Mouse (Mus musculus): ENCODE data around the gene Erbb2. TPM values are rescaled to one million over a fixed set of nuclear protein-coding genes. Genes with fewer than 3 reads are reported as not detected.

The Erbb2 gene
- polyA plus RNA-seq (2012; rRNA removed): 4.0 and 5.5 TPM in 2 replicates

DNA sequence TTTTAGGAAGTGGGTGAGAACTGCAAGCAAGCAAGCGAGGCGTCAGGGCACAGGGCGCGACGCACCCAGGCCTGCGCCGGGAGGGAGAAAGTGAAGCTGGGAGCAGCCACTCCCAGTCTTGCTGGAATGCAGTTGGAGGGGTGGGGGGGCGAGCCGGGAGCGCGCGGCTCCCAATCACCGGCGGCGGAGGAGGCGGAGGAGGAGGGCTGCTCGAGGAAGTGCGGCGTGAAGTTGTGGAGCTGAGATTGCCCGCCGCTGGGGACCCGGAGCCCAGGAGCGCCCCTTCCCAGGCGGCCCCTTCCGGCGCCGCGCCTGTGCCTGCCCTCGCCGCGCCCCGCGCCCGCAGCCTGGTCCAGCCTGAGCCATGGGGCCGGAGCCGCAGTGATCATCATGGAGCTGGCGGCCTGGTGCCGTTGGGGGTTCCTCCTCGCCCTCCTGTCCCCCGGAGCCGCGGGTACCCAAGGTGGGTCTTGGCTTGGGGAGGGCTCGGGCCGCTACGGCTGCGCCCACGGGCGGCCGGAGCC lies at the start of gene Erbb2:
Gene Erbb2, plus strand, starts transcription at position 198 of the 524 bp plus-strand sequence.
- H3K4me1 ChIP-seq (ENCODE audit: control insufficient read depth, insufficient read depth, insufficient read length): peaks cover 6% of the 10 kb centered on the region; the same call in 1 of the 2 replicates
- no peak for DNase-seq (ENCODE audit: low read depth in 1 of 2, low spot score in 2 of 2)
- no peak for TF ChIP-seq CTCF (IDR thresholded peaks at IDR 0.05; ENCODE audit: extremely low read depth, insufficient read depth, insufficient read length, insufficient replicate concordance)
- TF ChIP-seq POLR2A (IDR thresholded peaks at IDR 0.05; ENCODE audit: low read depth, low read length): no peak
- WGBS: 3% methylated on average over 32 of the region's 49 CpGs
- peaks cover 17% of the 10 kb centered on the region for H3K27me3 ChIP-seq (ENCODE audit: control insufficient read depth, insufficient read depth, low read length)
- peak within 1 kb of the TSS; percentile 49 for H3K4me3 ChIP-seq (ENCODE audit: extremely low read depth, insufficient read depth, insufficient read length)
- peak within 1 kb of the TSS; percentile 41; the same call in 1 of the 2 replicates for H3K27ac ChIP-seq (ENCODE audit: insufficient read depth, low read length)
- H3K36me3 ChIP-seq (ENCODE audit: control insufficient read depth, insufficient read depth, low read length): no peaks in the 10 kb centered on the region

DNA sequence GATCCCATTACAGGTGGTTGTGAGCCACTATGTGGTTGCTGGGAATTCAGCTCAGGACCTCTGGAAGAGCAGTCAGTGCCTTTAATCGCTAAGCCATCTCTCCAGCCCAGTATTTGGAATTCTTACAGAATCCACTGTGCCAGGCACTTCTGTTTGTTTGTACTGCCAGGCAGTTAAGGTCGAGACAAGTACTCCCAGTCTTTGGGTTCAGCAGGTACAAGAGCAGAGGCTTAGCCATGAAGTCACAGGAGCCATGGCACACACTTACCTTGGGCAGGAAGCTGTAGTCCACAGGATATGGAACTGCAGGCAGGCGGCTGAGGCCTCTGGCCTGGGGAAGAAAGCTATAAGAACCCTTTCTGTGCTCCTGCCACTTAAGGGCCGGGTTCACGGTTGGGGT lies 48.5 kb upstream of the Erbb2 start:
- DNase-seq (ENCODE audit: low read depth in 1 of 2, low spot score in 2 of 2): no peak
- TF ChIP-seq POLR2A (IDR thresholded peaks at IDR 0.05; ENCODE audit: low read depth, low read length) (no peak), CTCF (IDR thresholded peaks at IDR 0.05; ENCODE audit: extremely low read depth, insufficient read depth, insufficient read length, insufficient replicate concordance) (no peak)
- Histone ChIP-seq H3K4me3 (ENCODE audit: extremely low read depth, insufficient read depth, insufficient read length) (no peak overlapping the region), H3K4me1 (ENCODE audit: control insufficient read depth, insufficient read depth, insufficient read length) (peaks cover 20% of the 10 kb centered on the region; the same call in 1 of the 2 replicates), H3K27me3 (ENCODE audit: control insufficient read depth, insufficient read depth, low read length) (no peaks in the 10 kb centered on the region), H3K27ac (ENCODE audit: insufficient read depth, low read length) (no peak overlapping the region), H3K36me3 (ENCODE audit: control insufficient read depth, insufficient read depth, low read length) (no peaks in the 10 kb centered on the region)
- WGBS: 84% methylated on average over 5 of the region's 5 CpGs

DNA sequence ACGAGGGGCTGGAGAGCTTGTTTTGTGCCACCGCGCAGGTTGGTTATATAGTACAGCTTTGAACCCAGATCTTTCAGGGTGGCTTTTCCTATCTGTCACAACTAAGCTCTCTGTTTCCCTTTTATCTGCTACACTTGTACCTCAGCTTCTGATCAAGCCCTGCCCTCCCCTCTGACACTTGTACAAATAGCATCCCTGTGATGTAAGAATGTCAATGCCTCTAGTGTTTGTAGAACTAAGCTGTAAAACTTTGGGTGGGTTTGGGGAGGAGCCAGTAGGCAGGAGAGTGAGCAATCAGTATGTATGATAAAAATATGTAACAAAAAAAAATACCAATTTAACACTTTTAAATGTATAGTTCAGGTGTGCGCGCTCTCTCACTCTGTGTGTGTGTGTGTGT lies 47.9 kb upstream of the Erbb2 start:
- no peaks in the 10 kb centered on the region for H3K36me3 ChIP-seq (ENCODE audit: control insufficient read depth, insufficient read depth, low read length)
- no peak overlapping the region for H3K27ac ChIP-seq (ENCODE audit: insufficient read depth, low read length)
- WGBS: 88% methylated on average over 5 of the region's 5 CpGs
- no peak for TF ChIP-seq CTCF (IDR thresholded peaks at IDR 0.05; ENCODE audit: extremely low read depth, insufficient read depth, insufficient read length, insufficient replicate concordance)
- TF ChIP-seq POLR2A (IDR thresholded peaks at IDR 0.05; ENCODE audit: low read depth, low read length): no peak
- peaks cover 20% of the 10 kb centered on the region; the same call in 1 of the 2 replicates for H3K4me1 ChIP-seq (ENCODE audit: control insufficient read depth, insufficient read depth, insufficient read length)
- no peak for DNase-seq (ENCODE audit: low read depth in 1 of 2, low spot score in 2 of 2)
- H3K4me3 ChIP-seq (ENCODE audit: extremely low read depth, insufficient read depth, insufficient read length): no peak overlapping the region
- H3K27me3 ChIP-seq (ENCODE audit: control insufficient read depth, insufficient read depth, low read length): no peaks in the 10 kb centered on the region

DNA sequence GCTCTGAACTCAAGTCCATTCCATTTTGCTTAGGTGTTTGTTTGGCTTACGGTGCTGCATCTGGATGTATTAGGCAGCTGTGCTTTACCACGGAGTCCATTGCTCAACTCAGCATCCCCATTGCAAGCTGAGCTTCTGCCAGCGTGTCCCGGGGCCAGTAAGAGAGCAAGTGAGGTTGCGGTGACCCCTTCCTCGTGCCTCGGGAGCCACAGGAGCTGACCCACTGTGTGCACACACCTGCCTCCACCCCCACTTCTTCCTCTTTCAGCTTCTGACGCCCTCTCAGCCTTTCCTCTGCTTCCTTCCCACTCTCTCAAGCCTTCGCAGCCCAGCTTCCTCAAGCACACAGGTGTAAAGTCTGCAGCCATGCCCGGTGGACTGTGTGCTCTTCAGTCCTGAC lies 46.0 kb upstream of the Erbb2 start:
- peak in 1 of 2 experiments; percentile 15 for DNase-seq (ENCODE audit: low read depth in 1 of 2, low spot score in 2 of 2)
- H3K27me3 ChIP-seq (ENCODE audit: control insufficient read depth, insufficient read depth, low read length): no peaks in the 10 kb centered on the region
- peaks cover 16% of the 10 kb centered on the region; the same call in 1 of the 2 replicates for H3K4me1 ChIP-seq (ENCODE audit: control insufficient read depth, insufficient read depth, insufficient read length)
- no peak for TF ChIP-seq CTCF (IDR thresholded peaks at IDR 0.05; ENCODE audit: extremely low read depth, insufficient read depth, insufficient read length, insufficient replicate concordance)
- TF ChIP-seq POLR2A (IDR thresholded peaks at IDR 0.05; ENCODE audit: low read depth, low read length): no peak
- WGBS: 17% methylated on average over 10 of the region's 10 CpGs
- no peak overlapping the region for H3K27ac ChIP-seq (ENCODE audit: insufficient read depth, low read length)
- no peak overlapping the region for H3K4me3 ChIP-seq (ENCODE audit: extremely low read depth, insufficient read depth, insufficient read length)
- H3K36me3 ChIP-seq (ENCODE audit: control insufficient read depth, insufficient read depth, low read length): no peaks in the 10 kb centered on the region

DNA sequence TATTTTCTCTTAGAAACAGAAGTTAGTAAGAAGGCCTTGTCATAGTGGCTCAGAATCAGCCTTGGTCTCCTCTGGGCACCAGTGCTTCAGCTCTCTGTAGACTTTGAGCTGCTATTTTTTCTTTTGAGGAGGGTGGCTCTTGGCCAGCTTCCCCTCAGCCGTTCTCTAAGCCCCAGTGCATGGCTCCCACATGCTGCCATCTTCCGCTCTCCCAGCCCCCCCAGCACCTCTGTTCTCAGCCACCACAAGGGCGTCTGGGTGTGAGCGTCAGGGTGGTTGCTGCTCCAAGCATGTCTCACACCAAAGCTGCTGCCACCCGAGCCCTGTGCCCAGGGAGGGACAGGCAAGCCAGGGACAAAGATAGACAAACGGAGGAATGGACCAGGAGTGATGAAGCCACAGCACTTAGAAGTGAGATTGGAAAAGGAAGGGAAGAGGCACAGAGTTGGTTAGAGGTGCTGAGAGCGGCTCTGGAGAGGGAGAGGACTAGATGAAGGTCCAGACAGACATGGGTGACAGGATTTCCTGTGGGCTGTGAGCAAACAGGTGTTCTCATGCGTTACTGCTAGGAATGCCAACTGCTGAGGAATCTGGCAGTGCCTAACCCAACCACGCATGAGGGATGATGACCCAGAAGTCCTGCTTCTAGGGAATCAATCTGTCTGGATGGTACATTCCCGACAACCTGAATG lies 45.0 kb upstream of the Erbb2 start:
- Histone ChIP-seq H3K27me3 (ENCODE audit: control insufficient read depth, insufficient read depth, low read length) (no peaks in the 10 kb centered on the region), H3K27ac (ENCODE audit: insufficient read depth, low read length) (no peak overlapping the region), H3K36me3 (ENCODE audit: control insufficient read depth, insufficient read depth, low read length) (no peaks in the 10 kb centered on the region), H3K4me3 (ENCODE audit: extremely low read depth, insufficient read depth, insufficient read length) (no peak overlapping the region), H3K4me1 (ENCODE audit: control insufficient read depth, insufficient read depth, insufficient read length) (peaks cover 14% of the 10 kb centered on the region; the same call in 1 of the 2 replicates)
- no peak for DNase-seq (ENCODE audit: low read depth in 1 of 2, low spot score in 2 of 2)
- 37% methylated on average over 10 of the region's 10 CpGs for WGBS
- no peak for TF ChIP-seq CTCF (IDR thresholded peaks at IDR 0.05; ENCODE audit: extremely low read depth, insufficient read depth, insufficient read length, insufficient replicate concordance)
- no peak for TF ChIP-seq POLR2A (IDR thresholded peaks at IDR 0.05; ENCODE audit: low read depth, low read length)

DNA sequence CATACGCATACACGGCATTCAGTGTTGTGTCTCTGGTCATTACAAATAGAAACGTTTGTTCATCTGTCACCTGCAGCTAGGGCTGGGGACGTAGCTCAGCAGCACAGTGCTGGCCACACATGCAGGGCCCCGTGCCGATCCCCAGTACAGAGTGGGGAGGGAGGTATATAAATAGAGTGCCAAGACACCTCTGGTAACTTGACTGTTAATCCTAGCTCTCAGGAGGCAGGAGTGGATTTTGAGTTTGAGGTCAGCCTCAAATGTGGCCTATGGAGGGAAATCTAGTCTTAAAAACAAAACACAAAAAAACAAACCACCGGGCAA lies 44.4 kb upstream of the Erbb2 start:
- H3K27ac ChIP-seq (ENCODE audit: insufficient read depth, low read length): no peak overlapping the region
- no peak overlapping the region for H3K4me3 ChIP-seq (ENCODE audit: extremely low read depth, insufficient read depth, insufficient read length)
- no peaks in the 10 kb centered on the region for H3K27me3 ChIP-seq (ENCODE audit: control insufficient read depth, insufficient read depth, low read length)
- DNase-seq (ENCODE audit: low read depth in 1 of 2, low spot score in 2 of 2): no peak
- WGBS: 51% methylated on average over 7 of the region's 7 CpGs
- no peaks in the 10 kb centered on the region for H3K36me3 ChIP-seq (ENCODE audit: control insufficient read depth, insufficient read depth, low read length)
- peaks cover 13% of the 10 kb centered on the region; the same call in 1 of the 2 replicates for H3K4me1 ChIP-seq (ENCODE audit: control insufficient read depth, insufficient read depth, insufficient read length)
- TF ChIP-seq CTCF (IDR thresholded peaks at IDR 0.05; ENCODE audit: extremely low read depth, insufficient read depth, insufficient read length, insufficient replicate concordance) (no peak), POLR2A (IDR thresholded peaks at IDR 0.05; ENCODE audit: low read depth, low read length) (no peak)

DNA sequence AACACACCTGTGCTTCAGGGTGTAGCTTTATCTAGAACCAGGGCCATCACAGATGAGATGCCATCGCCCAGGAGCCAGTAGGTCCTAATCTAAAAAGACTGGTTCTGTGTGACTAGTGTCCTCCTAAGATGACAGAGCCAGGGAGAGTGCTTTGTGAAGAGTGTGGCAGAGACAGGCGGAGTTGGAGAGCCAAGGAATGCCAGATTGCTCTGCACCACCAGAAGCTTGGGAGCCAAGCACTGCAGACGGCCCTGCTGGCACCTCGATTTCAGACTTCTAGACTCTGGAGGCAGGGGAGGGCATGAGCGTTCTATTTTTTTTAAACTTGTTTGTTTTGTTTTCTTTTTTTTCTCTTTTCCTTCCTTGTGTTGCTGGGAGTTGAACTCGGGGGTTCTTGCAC lies 42.9 kb upstream of the Erbb2 start:
- WGBS: 82% methylated on average over 6 of the region's 6 CpGs
- H3K27me3 ChIP-seq (ENCODE audit: control insufficient read depth, insufficient read depth, low read length): no peaks in the 10 kb centered on the region
- H3K36me3 ChIP-seq (ENCODE audit: control insufficient read depth, insufficient read depth, low read length): 0 out of 2 replicates have a peak, but pooled peaks cover 3% of the 10 kb centered on the region

More for the DNA sequence above, 42.9 kb upstream of the Erbb2 start:
- TF ChIP-seq POLR2A (IDR thresholded peaks at IDR 0.05; ENCODE audit: low read depth, low read length): no peak
- no peak for TF ChIP-seq CTCF (IDR thresholded peaks at IDR 0.05; ENCODE audit: extremely low read depth, insufficient read depth, insufficient read length, insufficient replicate concordance)
- H3K4me3 ChIP-seq (ENCODE audit: extremely low read depth, insufficient read depth, insufficient read length): no peak overlapping the region
- no peak for DNase-seq (ENCODE audit: low read depth in 1 of 2, low spot score in 2 of 2)
- H3K27ac ChIP-seq (ENCODE audit: insufficient read depth, low read length): no peak overlapping the region
- peaks cover 13% of the 10 kb centered on the region; the same call in 1 of the 2 replicates for H3K4me1 ChIP-seq (ENCODE audit: control insufficient read depth, insufficient read depth, insufficient read length)

Data from spleen, adult 2 months (tissue).